Mouse (Mus musculus): ENCODE measurements around the gene Gpa33.
"Not testable (repeated sequence)": the region's sequence is repeated elsewhere in the genome, so short reads cannot be mapped to it uniquely, and the experiment has no call there.

DNA sequence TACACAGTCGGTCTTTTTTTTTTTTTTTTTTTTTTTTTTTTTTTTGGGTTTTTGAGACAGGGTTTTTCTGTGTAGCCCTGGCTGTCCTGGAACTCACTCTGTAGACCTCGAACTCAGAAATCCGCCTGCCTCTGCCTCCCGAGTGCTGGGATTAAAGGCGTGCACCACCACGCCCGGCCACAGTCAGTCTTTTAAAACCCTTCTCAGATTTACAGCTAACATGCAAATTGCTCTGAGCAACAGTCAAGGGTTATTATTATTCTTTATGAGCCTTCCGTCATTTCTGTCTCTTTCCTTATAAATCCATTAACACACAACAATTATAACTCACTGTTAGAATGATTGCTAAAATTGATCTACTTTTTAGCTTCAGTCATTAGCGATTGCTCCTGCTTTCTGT, 11.8 kb downstream of the Gpa33 start:
- not testable (repeated sequence) for TF ChIP-seq POLR2A (IDR thresholded peaks at IDR 0.05; ENCODE audit: borderline replicate concordance, control insufficient read depth, low read depth, low read length); CTCF (IDR thresholded peaks at IDR 0.05; ENCODE audit: control insufficient read depth, insufficient read depth, low read length)

All from bone marrow, adult 2 months (tissue).